Mouse (Mus musculus) neural tube, embryonic 13.5 days (tissue): ENCODE data around the gene Sned1. TPM values are rescaled to one million over a fixed set of nuclear protein-coding genes. Genes with fewer than 3 reads are reported as not detected.

Experiments used
- ATAC-seq: fragments of 200-750 bp; cut with Nextera tagmentation; 2 replicates; pipeline ENCODE4 v1.8.0; 2017; ENCODE audit warnings: low read depth, mild to moderate bottlenecking, moderate TSS enrichment, moderate library complexity
- H3K27ac ChIP-seq: fragments of 300-500 bp; sonication (generic); replicated peaks from 2 replicates; pipeline ENCODE4 v1.5.1; 2015; ENCODE audit warnings: moderate library complexity, mild to moderate bottlenecking, inconsistent platforms
- H3K27me3 ChIP-seq: fragments of 300-500 bp; sonication (generic); 2 replicates; pipeline ENCODE4 v1.6.1; 2015; ENCODE audit warnings: mild to moderate bottlenecking, inconsistent platforms
- H3K36me3 ChIP-seq: fragments of 300-500 bp; sonication (generic); 2 replicates; pipeline ENCODE4 v1.6.1; 2015; ENCODE audit warnings: mild to moderate bottlenecking, inconsistent platforms
- H3K4me1 ChIP-seq: fragments of 300-500 bp; sonication (generic); replicated peaks from 2 replicates; pipeline ENCODE4 v1.6.1; 2015; ENCODE audit warnings: inconsistent platforms
- H3K4me2 ChIP-seq: fragments of 300-500 bp; sonication (generic); 2 replicates; pipeline ENCODE4 v1.6.1; 2015; ENCODE audit warnings: inconsistent platforms, mild to moderate bottlenecking, moderate library complexity
- H3K4me3 ChIP-seq: fragments of 300-500 bp; sonication (generic); 2 replicates; pipeline ENCODE4 v1.5.1; 2015; ENCODE audit warnings: mild to moderate bottlenecking, inconsistent platforms
- H3K9ac ChIP-seq: fragments of 300-500 bp; sonication (generic); 2 replicates; pipeline ENCODE4 v1.6.1; 2015; ENCODE audit warnings: moderate library complexity, mild to moderate bottlenecking, inconsistent platforms
- H3K9me3 ChIP-seq: fragments of 300-500 bp; sonication (generic); 2 replicates; pipeline ENCODE4 v1.6.1; 2016; ENCODE audit warnings: inconsistent platforms
- WGBS: fragments of 180-500 bp; shearing (Covaris S2); methylation state at CpG from one replicate; pipeline ENCODE4 v1.1.7; 2015; 5-methylcytosine and 5-hydroxymethylcytosine counted together
- microRNA-seq: library from miRNA; unstranded; fragments of <30 nt; microRNA quantifications from one replicate; pipeline ENCODE4, GENCODE M21; 2016
- polyA plus RNA-seq: library from polyadenylated mRNA; unstranded; fragments of >200 nt; fragmentation: Nextera tagmentation; extraction: Ambion mirVana; gene quantifications from 2 replicates; pipeline ENCODE4 v1.2.1, GENCODE M21; 2015

The Sned1 gene
- polyA plus RNA-seq, 1 experiment from 2014 or later: 11.5 TPM

DNA sequence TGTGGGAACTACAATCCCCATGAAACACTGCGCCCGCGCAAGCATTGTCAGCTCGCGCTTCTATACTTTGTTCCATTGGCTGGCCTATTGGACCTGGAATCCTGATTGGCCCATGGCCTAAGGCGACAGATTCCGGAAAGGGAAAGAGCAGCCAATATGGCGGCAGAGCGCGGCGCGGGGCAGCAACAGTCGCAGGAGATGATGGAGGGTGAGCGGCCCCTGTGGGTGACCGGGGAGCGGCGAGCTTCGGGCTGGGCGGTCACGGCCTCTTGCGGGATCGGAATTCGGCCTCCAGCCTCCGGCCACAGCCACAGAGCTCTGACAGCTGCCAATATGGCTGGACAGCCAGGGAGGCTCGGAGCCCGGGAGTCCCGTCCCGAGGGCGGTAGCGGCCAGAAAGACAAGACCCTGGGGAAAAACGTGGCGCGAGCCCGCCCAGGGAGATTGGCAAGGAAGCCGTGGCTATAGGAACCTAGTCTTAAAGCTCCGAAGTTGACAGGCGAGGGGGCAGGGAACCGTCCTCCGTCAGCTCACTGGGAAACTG, 107.9 kb downstream of the Sned1 start:
- under 1% methylated on average over 39 of the region's 39 CpGs for WGBS
- Histone ChIP-seq H3K27ac (peak overlapping the region; percentile 76), H3K27me3 (no peaks in the 10 kb centered on the region), H3K36me3 (peaks cover 21% of the 10 kb centered on the region), H3K4me1 (peaks cover 30% of the 10 kb centered on the region), H3K9ac (peak overlapping the region; percentile 88), H3K9me3 (no peaks in the 10 kb centered on the region), H3K4me2 (peak overlapping the region; percentile 90), H3K4me3 (peak overlapping the region; percentile 89)
- peak; percentile 99 for ATAC-seq

GRCm38 (mm10) chr1:93347176-93347575, 111.5 kb downstream of the Sned1 start:
- Histone ChIP-seq H3K4me2 (no peak overlapping the region), H3K36me3 (peaks cover 53% of the 10 kb centered on the region), H3K27me3 (no peaks in the 10 kb centered on the region), H3K27ac (no peak overlapping the region), H3K4me1 (peaks cover 20% of the 10 kb centered on the region), H3K9me3 (no peaks in the 10 kb centered on the region), H3K9ac (no peak overlapping the region), H3K4me3 (no peak overlapping the region)
- 95% methylated on average over 5 of the region's 5 CpGs for WGBS
- ATAC-seq: no peak

GRCm38 (mm10) chr1:93349701-93350100, 114.1 kb downstream of the Sned1 start:
- H3K4me1 ChIP-seq: peaks cover 8% of the 10 kb centered on the region

More at GRCm38 (mm10) chr1:93349701-93350100, 114.1 kb downstream of the Sned1 start:
- Histone ChIP-seq H3K27ac (no peak overlapping the region), H3K36me3 (peaks cover 78% of the 10 kb centered on the region), H3K4me2 (no peak overlapping the region), H3K9ac (no peak overlapping the region), H3K27me3 (no peaks in the 10 kb centered on the region), H3K9me3 (no peaks in the 10 kb centered on the region), H3K4me3 (no peak overlapping the region)
- 16% methylated on average over 4 of the region's 4 CpGs for WGBS
- no peak for ATAC-seq

Small RNAs within 50 kb of the gene (microRNA-seq; reads per million reads assigned to microRNA genes)
- gene Mir6901 (not detected), gene Mir6902 (not detected)

Other genes starting within 250 kb of the Sned1 start
- not detected in 2 replicates for gene Aqp12, start 229.5 kb upstream of the Sned1 start, polyA plus RNA-seq
- gene Kif1a, start 133.9 kb upstream of the Sned1 start, polyA plus RNA-seq: 302 and 303 TPM in 2 replicates
- gene Agxt, start 100.6 kb upstream of the Sned1 start, polyA plus RNA-seq: not detected in 2 replicates
- 0.29 TPM in 1 of 2 replicates, not detected in the other for gene 2310007B03Rik, start 74.9 kb upstream of the Sned1 start, polyA plus RNA-seq
- gene Crocc2, start 67.1 kb upstream of the Sned1 start, polyA plus RNA-seq: 0.21 and 0.35 TPM in 2 replicates
- 33.2 and 37.2 TPM in 2 replicates for gene Mterf4, start 70.1 kb downstream of the Sned1 start, polyA plus RNA-seq
- gene Ppp1r7, start 107.0 kb downstream of the Sned1 start, polyA plus RNA-seq: 50.5 and 58.4 TPM in 2 replicates
- gene Pask, start 107.6 kb downstream of the Sned1 start, polyA plus RNA-seq: 4.6 and 7.1 TPM in 2 replicates
- 0.12 and 0.28 TPM in 2 replicates for gene Ano7, start 138.1 kb downstream of the Sned1 start, polyA plus RNA-seq
- gene Hdlbp, start 243.0 kb downstream of the Sned1 start, polyA plus RNA-seq: 83.9 and 85.7 TPM in 2 replicates